Mouse (Mus musculus) NIH3T3 (cell line): ENCODE measurements around the gene Gpr139.
A peak's percentile ranks its signal among the peaks of the same experiment; 100 is the strongest.

Source experiments
- DNase-seq: peaks from one replicate; pipeline ENCODE4 v3.0.0-alpha.2; 2012; ENCODE audit warnings: low read depth

Gpr139 gene

GRCm38 (mm10) chr7:119184341-119185143 is at the start of gene Gpr139:
Gpr139 (minus strand) TSS chr7:119184603.
- no peak for DNase-seq

- no peak for DNase-seq
Observed at GRCm38 (mm10) chr7:119230971-119231370, 46.6 kb upstream of the Gpr139 start.

GRCm38 (mm10) chr7:119222706-119223105 is 38.3 kb upstream of the Gpr139 start:
- no peak for DNase-seq

- no peak for DNase-seq
Observed at GRCm38 (mm10) chr7:119219121-119219520, 34.7 kb upstream of the Gpr139 start.

- DNase-seq: no peak
Observed at GRCm38 (mm10) chr7:119207251-119207650, 22.8 kb upstream of the Gpr139 start.

GRCm38 (mm10) chr7:119186374-119186773 is 2.0 kb upstream of the Gpr139 start:
- DNase-seq: peak; percentile 7

GRCm38 (mm10) chr7:119185181-119185940 is 958 bp upstream of the Gpr139 start:
- DNase-seq: no peak

GRCm38 (mm10) chr7:119181053-119181452 is 3.4 kb downstream of the Gpr139 start:
- DNase-seq: no peak

GRCm38 (mm10) chr7:119160015-119160414 is 24.4 kb downstream of the Gpr139 start:
- DNase-seq: no peak

GRCm38 (mm10) chr7:119111771-119112170 is 72.6 kb downstream of the Gpr139 start:
- peak; percentile 46 for DNase-seq

GRCm38 (mm10) chr7:119105878-119106277 is 78.5 kb downstream of the Gpr139 start:
- DNase-seq: no peak

GRCm38 (mm10) chr7:119096583-119096982 is 87.8 kb downstream of the Gpr139 start:
- DNase-seq: no peak
